Mouse (Mus musculus): ENCODE results near the gene Zkscan2. TPM values are rescaled to one million over a fixed set of nuclear protein-coding genes. Genes with fewer than 3 reads are reported as not detected.

The Zkscan2 gene
- not detected in 2 replicates for polyA plus RNA-seq (2012)

DNA sequence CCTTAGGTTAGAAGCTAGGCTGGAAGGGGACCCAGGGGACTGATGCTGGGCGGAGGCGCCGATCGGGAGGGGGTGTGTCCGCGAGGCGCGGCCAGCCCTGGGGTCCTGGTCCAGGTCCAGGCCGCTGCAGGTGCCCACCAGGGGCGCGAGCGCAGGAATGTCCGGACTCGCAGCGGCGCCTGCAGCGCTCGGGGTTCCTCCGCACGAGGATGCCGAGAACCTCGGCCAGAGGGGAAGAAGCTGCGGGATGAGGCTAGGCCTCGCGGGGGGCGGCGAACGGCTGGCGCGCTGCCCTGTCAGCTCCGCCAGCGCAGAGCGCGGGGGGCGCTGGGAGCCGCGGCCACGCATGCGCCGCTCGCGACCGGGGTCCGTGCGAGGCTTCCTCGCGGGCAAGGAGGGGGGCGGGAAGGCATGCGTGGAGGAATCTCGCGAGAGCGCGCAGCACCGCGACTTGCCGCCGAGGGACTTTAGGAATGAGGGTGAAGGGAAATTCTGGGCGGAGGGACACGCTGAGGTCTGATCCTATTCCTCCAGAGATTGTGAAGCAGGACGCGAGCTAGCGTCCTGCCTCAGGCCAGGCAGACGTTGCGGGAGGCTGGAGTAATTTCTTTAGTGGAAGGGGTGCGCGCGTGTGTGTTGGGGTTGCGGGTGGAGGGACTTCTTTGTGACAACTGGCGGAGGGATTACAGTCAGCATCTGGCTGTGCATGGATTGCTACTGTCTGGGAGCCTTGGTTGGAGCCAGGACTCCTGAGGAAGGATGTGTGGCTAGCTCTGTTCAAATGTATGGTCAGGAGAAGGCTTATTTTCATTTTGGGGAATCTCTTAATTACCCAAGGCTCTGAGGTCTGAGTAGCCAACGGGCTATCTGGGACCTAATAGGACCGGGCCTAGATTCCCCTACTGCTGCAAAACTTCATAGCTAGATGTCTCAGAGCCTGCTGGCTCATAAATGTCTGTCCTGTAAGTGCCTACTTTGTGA, at the start of gene Zkscan2:
Zkscan2 (minus strand) TSS at position 211 of the 981 bp plus-strand sequence.
- no peak for TF ChIP-seq GATA1 (IDR thresholded peaks at IDR 0.05; ENCODE audit: low read length)

DNA sequence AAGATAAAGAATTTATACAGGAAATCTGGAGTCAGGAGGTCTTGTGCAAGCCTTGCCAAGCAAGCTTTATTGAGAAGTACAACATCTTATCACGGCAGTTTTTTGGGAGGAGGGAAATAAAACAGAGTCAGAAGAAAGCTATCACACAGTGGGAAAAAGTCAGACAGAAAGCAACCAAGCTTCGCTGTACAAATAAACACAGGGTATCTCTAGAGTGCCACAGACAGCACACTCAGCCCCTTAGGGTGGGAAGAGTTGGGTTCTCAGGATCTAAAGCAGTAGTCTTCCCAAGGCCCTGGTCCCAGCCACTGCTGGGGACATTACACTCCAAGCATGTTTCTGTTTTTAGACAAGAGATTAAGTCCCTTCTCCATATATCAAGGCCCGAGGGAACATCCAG, 28.9 kb upstream of the Zkscan2 start:
- no peak for TF ChIP-seq GATA1 (IDR thresholded peaks at IDR 0.05; ENCODE audit: low read length)

DNA sequence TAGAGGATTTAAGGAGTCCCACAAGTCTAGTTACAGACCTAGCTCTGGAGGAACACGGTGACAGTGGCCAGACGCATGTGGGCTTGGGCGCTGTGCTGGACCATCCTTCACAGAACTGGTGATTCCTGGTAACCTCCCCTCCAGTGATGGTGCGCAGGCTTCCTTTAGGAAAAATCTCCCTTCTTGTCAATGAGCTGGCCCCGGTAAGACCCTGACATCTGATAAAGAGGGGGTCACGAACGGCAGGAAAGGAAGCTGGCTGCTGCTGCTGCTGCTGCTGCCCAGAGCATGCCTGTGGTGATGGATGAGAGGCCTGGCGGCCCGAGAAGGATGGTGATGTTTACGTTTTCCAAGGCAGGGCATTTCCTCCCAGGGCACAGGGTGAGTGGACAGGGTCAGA, 25.5 kb upstream of the Zkscan2 start:
- TF ChIP-seq GATA1 (IDR thresholded peaks at IDR 0.05; ENCODE audit: low read length) = no peak

DNA sequence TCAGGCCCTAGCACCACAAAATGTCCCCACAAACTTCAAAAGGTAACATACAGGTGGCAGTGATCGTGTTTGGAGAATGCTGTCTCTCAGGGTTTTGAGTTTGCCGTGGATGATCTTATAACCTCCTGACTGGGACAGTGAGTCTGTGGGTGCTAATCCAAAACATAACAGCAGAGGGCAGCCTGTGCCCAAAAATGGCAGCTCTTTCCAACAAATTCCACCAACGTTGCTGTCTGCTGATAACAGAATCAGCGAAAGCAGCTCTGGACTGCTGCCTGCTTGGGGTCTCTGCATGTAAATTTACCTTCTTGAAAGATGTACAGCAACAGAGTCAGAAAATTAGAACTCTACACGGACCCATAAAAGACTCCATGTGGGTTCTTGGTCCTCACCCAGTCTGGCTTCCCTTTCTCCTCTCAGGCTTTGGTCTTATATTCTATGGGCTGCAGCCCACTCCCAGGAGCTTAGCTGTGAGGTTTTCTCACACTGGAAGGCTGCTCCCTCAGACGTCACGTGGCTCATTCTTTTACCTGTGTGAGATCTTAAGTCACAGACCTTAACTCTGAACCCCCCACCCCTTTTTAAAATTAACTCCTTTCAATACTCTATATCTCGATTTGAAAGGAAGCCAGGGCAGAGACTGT, 24.1 kb upstream of the Zkscan2 start:
- no peak for TF ChIP-seq GATA1 (IDR thresholded peaks at IDR 0.05; ENCODE audit: low read length)

DNA sequence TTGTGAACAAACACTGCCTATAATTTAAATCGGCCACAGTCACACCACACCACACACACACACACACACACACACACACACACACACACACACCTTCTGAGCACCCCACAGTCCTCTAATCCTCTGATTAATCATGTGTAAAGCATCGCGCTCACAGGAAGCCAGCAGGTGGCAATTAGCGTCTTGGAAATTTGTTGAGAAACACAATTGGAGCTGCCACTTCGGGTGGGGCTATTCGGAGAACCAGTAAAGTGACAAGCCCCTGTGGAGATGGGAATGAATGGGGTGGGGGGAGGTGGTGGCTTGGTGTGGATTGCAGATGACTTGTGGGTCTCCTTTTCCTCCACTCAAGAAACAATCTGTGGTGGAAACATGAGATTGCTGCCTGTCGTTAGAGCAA, 7.7 kb upstream of the Zkscan2 start:
- no peak for TF ChIP-seq GATA1 (IDR thresholded peaks at IDR 0.05; ENCODE audit: low read length)

DNA sequence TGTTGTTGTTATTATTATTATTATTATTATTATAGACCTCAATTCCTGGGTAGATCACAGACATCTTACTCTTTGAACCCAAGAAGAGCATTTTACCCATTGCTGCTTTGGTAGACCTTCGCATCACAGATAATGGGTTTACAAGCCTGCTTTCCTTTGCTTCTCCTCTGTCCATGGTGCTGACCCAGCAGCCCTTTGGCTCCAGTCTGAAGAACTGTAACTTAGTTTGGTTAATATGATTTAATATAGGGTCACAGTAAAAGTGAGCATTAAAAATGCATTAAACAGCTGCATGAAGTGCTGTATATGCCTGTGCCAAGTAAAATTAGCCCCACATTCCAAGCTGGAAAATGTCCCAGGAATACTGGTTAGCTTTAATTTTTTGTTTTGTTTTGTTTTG, 3.1 kb upstream of the Zkscan2 start:
- TF ChIP-seq GATA1 (IDR thresholded peaks at IDR 0.05; ENCODE audit: low read length) = no peak

DNA sequence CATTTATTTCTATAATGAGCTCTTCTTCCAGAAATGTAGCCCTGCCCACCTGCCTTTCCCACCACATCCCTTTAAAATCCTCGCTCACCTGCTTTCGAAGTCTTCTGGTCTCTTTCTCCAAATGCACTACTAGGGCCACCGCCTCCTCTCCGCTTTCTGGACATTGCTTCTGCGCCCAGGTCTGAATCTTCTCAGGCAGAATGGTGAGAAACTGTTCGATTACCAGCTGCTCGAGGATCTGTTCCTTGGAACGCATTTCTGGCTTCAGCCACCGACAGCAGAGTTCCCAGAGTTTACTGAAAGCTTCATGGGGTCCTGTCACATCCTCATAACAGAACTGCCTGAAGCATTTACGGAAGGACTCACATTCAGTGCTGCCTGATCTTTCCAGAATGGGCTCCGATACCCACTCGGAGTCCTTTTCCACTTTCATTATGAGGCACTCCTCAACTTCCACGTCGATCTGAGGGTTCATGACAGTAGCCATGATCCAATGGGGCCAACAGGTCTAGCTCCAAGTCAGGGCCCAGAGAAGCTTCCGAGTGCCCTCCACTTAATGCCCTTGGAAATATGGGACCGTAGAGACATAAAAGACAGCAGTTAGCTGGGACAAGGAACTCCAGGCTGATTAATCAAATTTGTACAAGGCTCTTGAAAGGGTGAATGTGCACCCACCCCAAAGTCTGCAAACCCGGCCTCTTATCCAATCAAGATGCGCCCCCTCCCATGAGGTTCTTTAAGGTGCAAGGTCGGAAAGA, 589 bp downstream of the Zkscan2 start:
- TF ChIP-seq GATA1 (IDR thresholded peaks at IDR 0.05; ENCODE audit: low read length) = no peak

DNA sequence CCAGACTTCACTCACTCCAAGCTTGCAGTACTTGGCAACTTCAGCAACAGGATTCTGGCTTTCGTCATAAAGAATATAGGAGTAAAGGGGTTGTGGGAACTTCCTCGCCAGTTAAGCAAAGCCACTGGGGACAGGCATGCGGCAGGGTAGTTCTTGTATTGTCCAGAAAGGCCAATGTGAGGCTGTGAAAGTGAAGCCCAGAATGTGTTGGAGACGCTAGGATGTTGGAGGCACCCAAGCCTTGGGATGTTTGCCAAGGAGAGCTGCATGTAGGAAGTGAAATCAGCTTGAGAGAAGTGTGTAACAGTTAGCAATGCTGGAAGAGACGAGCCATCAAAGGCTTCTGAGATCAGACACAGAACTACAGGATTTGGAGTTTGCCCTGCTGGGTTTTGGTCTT, 12.5 kb downstream of the Zkscan2 start:
- TF ChIP-seq GATA1 (IDR thresholded peaks at IDR 0.05; ENCODE audit: low read length) = no peak

DNA sequence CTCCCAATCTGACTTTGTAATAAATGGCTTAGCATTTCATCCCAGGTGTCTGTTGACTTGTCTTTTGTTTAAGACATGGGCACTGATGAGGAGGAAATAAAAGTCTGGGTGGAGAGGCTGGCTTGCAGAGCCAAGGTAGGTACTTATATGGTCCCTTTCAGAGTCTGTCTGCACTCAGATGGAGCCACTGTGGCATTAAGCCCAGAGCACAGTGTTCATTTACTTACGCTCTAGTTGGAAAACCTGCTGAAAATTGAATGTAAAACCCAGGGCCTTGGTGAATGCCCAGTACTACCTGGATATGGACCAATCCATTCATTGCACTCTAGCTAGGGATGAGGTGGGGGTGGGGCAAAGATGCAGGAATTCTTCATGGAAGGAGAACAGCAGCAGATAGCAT, 32.3 kb downstream of the Zkscan2 start:
- TF ChIP-seq GATA1 (IDR thresholded peaks at IDR 0.05; ENCODE audit: low read length) = no peak

DNA sequence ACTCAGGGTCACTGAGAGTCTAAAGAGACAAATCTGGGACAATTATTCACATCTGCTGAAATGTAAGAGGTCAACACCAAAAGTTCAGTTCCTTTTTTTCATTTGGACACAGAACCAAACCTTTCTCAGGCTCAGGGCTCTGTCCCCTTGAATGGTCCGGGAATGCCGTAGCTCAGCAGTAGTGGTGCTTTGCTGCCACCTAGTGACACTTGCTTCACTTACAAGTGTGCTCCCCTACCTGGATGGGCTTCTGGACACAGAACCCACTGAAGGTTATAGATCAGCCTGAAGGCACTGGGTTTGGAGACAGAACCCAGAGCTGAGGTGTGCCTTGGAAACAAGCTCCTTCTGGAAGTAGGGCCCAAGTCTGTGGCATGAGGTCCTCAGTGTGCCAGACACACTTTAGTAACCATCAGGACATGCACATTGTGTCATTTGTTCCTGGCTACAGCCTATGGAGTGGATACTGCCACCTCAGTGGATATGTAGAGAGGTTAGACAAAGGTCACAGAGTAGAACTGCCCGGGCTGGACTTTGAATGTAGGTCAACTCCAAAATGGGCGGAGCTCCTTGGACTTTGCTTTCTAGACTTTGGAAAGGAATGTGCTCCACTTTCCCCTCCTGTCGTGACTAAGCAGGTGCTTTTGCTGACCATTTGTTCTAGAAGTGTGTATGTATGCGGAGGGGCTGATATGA, 34.4 kb downstream of the Zkscan2 start:
- TF ChIP-seq GATA1 (IDR thresholded peaks at IDR 0.05; ENCODE audit: low read length) = no peak

DNA sequence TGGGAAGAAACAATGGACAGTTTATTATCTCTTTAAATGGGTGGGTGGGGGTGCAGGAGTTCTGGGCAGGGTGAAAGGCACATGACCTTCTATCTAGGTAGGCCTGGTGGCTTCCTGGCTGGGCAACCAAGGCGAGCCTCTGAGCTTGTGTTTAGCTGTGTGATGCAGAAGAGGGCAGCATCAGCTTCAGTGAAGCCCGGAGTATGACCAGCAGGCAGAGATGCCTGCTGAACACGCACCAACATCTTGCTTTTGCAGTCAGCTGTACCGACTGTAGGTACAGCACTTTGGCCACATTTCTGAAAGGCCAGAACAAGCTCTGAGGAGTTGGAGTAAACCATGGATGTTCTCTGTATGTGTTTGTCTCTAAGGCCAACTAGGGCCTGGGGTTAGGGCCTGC, 36.7 kb downstream of the Zkscan2 start:
- no peak for TF ChIP-seq GATA1 (IDR thresholded peaks at IDR 0.05; ENCODE audit: low read length)

DNA sequence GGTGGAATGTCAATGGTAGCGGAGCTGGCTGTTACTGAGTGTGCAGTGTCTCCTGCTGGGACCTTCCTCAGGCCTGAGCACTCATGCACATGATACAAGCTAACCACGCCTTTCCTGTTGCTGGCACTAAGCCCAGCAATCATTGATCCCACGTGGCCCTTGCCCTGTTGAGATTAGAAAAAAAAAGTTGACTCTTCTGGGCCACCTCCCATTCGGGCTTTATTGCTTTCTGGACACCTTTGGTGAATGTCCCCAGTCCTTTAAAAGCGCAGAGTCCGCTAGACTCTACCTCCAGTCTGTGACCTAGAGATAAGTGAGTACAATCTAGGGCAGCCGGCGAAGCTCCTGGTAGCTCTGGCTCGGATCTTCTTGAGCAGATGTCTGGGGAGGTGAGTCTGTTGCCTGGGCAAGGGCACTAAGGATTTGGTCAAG, 38.2 kb downstream of the Zkscan2 start, which contains the start of gene Aqp8:
Aqp8 (plus strand) TSS at position 222 of the 432 bp plus-strand sequence.
- TF ChIP-seq GATA1 (IDR thresholded peaks at IDR 0.05; ENCODE audit: low read length) = peak; percentile 59

DNA sequence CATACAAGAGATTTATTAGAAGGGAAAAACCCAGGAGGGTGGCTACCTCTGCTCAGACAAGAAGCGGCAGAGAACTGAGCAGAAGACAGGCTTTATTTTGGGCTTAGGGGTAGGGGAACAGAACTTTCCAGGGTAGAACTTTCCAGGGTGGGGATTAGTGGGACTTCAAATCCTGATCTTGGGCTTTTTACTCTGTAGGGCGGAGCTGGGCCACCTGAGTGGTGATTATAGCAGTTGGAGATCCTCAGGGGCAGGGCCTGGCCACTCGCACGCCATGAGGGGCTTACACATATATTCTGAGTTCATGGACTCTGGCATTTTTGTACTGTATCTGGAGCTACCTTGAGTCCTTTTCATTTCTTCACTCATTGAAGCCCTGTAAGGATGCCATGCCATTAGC, 38.9 kb downstream of the Zkscan2 start:
- no peak for TF ChIP-seq GATA1 (IDR thresholded peaks at IDR 0.05; ENCODE audit: low read length)

DNA sequence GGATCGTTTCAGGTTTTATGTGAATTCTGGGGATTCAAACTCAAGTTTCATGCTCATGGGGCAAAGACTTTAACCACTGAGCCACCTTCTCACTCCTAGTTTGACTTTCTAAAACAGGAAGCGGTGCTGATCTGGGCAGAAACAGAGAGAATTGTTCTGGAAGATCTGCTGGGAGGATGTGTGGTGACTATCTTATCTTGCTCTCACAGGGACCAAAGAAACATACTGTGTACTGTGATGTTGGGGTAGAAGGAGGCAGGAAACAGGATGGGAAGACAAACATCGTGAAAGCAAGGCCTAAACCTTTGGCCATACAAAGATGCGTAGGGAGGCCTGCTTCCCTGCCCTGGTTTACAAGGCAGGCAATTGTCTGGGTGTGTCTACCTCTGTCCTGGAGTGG, 41.0 kb downstream of the Zkscan2 start:
- peak; percentile 94 for TF ChIP-seq GATA1 (IDR thresholded peaks at IDR 0.05; ENCODE audit: low read length)

DNA sequence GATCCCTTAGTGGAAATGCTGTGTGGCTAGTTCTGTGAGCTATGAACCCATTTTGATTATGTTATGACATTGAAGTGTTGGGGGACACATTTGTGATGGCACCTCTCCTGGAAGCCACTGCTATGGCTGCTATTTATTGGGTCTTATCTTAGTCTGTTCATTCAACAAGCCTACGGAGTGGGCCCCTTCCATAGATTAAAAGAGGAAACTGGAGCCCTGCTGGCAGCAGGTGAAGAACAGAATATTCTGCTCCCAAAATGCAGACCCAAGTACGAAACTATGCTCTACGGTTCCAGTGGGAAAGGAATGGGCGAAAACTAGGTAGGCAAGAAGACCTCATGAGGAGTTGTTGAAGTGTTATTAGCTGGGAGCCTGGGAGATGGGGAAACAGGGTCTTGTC, 41.9 kb downstream of the Zkscan2 start:
- no peak for TF ChIP-seq GATA1 (IDR thresholded peaks at IDR 0.05; ENCODE audit: low read length)

Measured in G1E-ER4 (cell line).